Mouse (Mus musculus) myocyte (in vitro differentiated cells): Measurements from ENCODE around the gene Klhl21.

ENCODE experiments used
- CEBPB ChIP-seq: IDR thresholded peaks from 2 replicates; pipeline ENCODE4 v1.6.1; 2011; ENCODE audit warnings: mild to moderate bottlenecking, moderate library complexity; ENCODE audit not compliant: poor library complexity, insufficient read depth, severe bottlenecking
- MYOD1 ChIP-seq, 3 experiments: IDR thresholded peaks; one replicate each; pipeline ENCODE4 v1.6.1; 2011; ENCODE audit warnings: control low read depth in 2 of 3, low read depth in 2 of 3, mild to moderate bottlenecking in 2 of 3, moderate library complexity in 1 of 3; ENCODE audit not compliant: insufficient read length in 2 of 3, control insufficient read depth in 1 of 3
- POLR2A ChIP-seq: IDR thresholded peaks from one replicate; pipeline ENCODE4 v1.6.1; 2011; ENCODE audit warnings: low read depth, mild to moderate bottlenecking, control low read depth, moderate library complexity; ENCODE audit not compliant: insufficient read length
- POLR2AphosphoS2 ChIP-seq: IDR thresholded peaks from one replicate; pipeline ENCODE4 v1.6.1; 2011; ENCODE audit warnings: low read depth, control low read depth; ENCODE audit not compliant: insufficient read length
- REST ChIP-seq: IDR thresholded peaks from one replicate; pipeline ENCODE4 v1.6.1; 2011; ENCODE audit warnings: mild to moderate bottlenecking, control low read depth, moderate library complexity; ENCODE audit not compliant: insufficient read depth, insufficient read length
- SRF ChIP-seq: IDR thresholded peaks from one replicate; pipeline ENCODE4 v1.6.1; 2011; ENCODE audit warnings: low read depth; ENCODE audit not compliant: control insufficient read depth, insufficient read length

DNA sequence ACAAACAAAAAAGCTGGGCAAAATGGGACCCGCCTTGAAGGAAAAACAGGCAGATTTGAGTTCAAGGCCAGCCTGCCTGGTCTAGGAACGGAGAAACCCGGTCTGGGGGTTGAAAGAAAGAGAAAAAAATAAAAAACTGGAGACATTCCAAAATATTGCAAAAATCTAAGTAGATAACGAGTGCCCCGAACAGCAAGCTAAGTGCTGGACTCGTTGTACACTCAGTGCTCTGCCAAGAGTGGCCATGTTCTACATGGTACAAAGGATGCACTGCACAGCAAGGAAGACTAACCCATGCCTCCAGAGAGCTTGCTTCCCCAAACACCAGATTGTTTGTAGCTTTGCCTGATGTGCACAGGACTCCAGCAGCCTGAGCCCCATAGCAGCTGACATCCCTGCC, 15.6 kb upstream of the Klhl21 start:
- TF ChIP-seq POLR2AphosphoS2 (no peak), SRF (no peak), REST (no peak), MYOD1 (IDR thresholded peaks at IDR 0.05; ENCODE audit: control insufficient read depth in 1 of 3, insufficient read length in 2 of 3, low read depth in 2 of 3) (no peak), CEBPB (no peak), POLR2A (no peak)
